Mouse (Mus musculus): ENCODE results near the gene Ceacam2.
"Not testable (repeated sequence)": the region's sequence is repeated elsewhere in the genome, so short reads cannot be mapped to it uniquely, and the experiment has no call there.

DNA sequence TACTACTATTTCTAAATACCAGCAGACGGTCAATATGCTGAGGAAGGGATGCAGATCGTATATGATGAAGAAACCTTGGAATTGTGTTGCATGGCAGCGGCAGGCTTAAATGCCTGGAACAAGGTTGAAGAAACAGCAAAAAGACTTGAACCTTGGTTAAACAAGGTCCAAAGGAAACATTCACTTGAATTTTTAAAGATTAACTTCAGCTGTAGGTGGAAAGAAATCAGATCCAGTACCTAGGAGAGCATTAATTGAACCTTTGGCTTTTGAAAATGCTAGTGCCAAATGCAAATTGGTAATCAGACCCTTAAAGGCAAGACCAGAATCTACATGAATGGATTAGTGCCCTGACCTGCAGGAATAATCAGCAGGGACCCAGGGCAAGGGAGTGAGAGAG is 50.3 kb downstream of the Ceacam2 start:
- TF ChIP-seq CTCF (IDR thresholded peaks at IDR 0.05; ENCODE audit: low read depth); EP300 (optimal IDR thresholded peaks at IDR 0.05): not testable (repeated sequence)
